Mouse (Mus musculus): ENCODE data around the gene Olfr1368. TPM values are rescaled to one million over a fixed set of nuclear protein-coding genes. Genes with fewer than 3 reads are reported as not detected.
A peak's percentile ranks its signal among the peaks of the same experiment; 100 is the strongest.

Gene Olfr1368
- polyA plus RNA-seq, 1 experiment from 2014 or later, result not detected

DNA sequence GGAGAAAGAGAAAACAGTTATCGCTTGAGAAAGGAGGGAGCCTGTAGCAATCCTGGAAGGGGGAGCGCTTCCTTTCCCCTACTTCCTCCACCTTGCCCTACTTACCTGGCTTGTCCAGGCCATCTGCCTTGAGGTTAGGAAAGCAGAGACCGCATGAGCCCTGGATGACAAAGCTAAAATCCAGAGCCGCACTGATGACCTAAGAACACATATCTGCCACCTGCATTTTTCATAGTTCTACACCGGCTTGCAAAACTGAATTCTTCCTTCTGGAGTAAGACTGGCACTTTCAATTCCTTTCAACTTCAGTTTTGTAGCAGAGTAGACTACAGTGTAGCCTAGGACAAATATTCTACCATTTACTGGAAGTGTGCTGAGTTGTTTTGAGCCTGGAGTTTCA is 32.7 kb upstream of the Olfr1368 start:
- Histone ChIP-seq H3K9me3 (ENCODE audit: control insufficient read depth, low read length) (no peaks in the 10 kb centered on the region), H3K4me2 (replicated peaks; ENCODE audit: low read depth, low read length) (no peak overlapping the region), H3K36me3 (ENCODE audit: control insufficient read depth, insufficient read depth, low read length) (peaks cover 5% of the 10 kb centered on the region; the same call in 1 of the 2 replicates), H3K4me3 (ENCODE audit: low read depth, low read length) (no peak overlapping the region), H3K27ac (ENCODE audit: low read depth, low read length) (no peak overlapping the region), H3K27me3 (ENCODE audit: control insufficient read depth, insufficient read depth, low read length) (no peaks in the 10 kb centered on the region; the same call in 1 of the 2 replicates), H3K9ac (ENCODE audit: low read depth, low read length) (no peak overlapping the region), H3K4me1 (replicated peaks; ENCODE audit: control insufficient read depth, insufficient read depth, low read length) (no peaks in the 10 kb centered on the region)
- no peak for DNase-seq (ENCODE audit: low spot score)
- 78% methylated on average over 5 of the region's 5 CpGs for WGBS
- ATAC-seq (ENCODE audit: low FRiP score), result no peak

DNA sequence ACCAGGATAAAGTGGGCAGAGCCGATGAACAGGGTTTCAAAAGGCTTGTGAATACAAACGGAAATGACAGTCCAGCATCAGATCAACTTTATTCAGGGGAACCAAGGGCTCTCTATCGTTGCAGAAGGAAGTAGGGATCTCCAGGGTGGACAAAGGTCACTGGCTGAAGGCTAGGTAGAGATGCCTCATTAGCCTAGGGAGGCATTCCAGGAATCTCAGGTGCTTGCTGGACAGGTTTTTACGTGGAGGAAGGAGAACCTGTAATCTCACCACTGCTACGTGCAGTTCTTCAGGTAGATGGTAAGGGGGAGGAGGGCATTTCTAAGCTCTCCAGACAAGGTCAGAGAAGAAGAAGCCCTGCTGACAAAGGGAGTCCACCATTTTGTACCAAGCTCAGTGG is 32.0 kb upstream of the Olfr1368 start:
- Histone ChIP-seq H3K27me3 (ENCODE audit: control insufficient read depth, insufficient read depth, low read length) (no peaks in the 10 kb centered on the region; the same call in 1 of the 2 replicates), H3K27ac (ENCODE audit: low read depth, low read length) (no peak overlapping the region), H3K4me3 (ENCODE audit: low read depth, low read length) (no peak overlapping the region), H3K4me2 (replicated peaks; ENCODE audit: low read depth, low read length) (no peak overlapping the region), H3K9ac (ENCODE audit: low read depth, low read length) (no peak overlapping the region), H3K36me3 (ENCODE audit: control insufficient read depth, insufficient read depth, low read length) (0 out of 2 replicates have a peak, but pooled peaks cover 3% of the 10 kb centered on the region), H3K4me1 (replicated peaks; ENCODE audit: control insufficient read depth, insufficient read depth, low read length) (no peaks in the 10 kb centered on the region), H3K9me3 (ENCODE audit: control insufficient read depth, low read length) (no peaks in the 10 kb centered on the region)
- 67% methylated on average over 5 of the region's 5 CpGs for WGBS
- no peak for DNase-seq (ENCODE audit: low spot score)
- no peak for ATAC-seq (ENCODE audit: low FRiP score)

DNA sequence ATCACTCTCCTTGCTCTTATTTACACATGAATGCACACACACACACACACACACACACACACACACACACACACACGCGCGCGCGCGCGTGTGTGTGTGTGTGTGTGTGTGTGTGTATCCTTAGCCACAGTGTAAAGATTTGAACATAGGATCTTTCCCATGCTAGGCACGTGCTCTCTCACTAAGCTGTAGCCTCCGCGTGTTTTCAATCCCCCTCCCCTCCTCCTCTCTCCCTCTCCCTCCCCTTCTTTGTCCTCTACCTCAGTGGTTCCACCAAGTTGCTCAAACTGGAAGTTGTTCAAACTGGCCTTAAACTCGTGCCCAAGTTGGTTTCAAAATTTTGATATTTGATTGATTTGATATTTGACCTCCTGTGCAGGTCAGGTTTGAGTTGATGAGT is 31.1 kb upstream of the Olfr1368 start:
- H3K27me3 ChIP-seq (ENCODE audit: control insufficient read depth, insufficient read depth, low read length), result no peaks in the 10 kb centered on the region; the same call in 1 of the 2 replicates
- H3K4me2 ChIP-seq (replicated peaks; ENCODE audit: low read depth, low read length), result no peak overlapping the region
- no peaks in the 10 kb centered on the region for H3K4me1 ChIP-seq (replicated peaks; ENCODE audit: control insufficient read depth, insufficient read depth, low read length)
- DNase-seq (ENCODE audit: low spot score), result no peak
- no peaks in the 10 kb centered on the region for H3K36me3 ChIP-seq (ENCODE audit: control insufficient read depth, insufficient read depth, low read length)
- H3K9ac ChIP-seq (ENCODE audit: low read depth, low read length), result no peak overlapping the region
- no peaks in the 10 kb centered on the region for H3K9me3 ChIP-seq (ENCODE audit: control insufficient read depth, low read length)
- no peak overlapping the region for H3K4me3 ChIP-seq (ENCODE audit: low read depth, low read length)
- 61% methylated on average over 8 of the region's 11 CpGs for WGBS
- H3K27ac ChIP-seq (ENCODE audit: low read depth, low read length), result no peak overlapping the region
- ATAC-seq (ENCODE audit: low FRiP score), result no peak

DNA sequence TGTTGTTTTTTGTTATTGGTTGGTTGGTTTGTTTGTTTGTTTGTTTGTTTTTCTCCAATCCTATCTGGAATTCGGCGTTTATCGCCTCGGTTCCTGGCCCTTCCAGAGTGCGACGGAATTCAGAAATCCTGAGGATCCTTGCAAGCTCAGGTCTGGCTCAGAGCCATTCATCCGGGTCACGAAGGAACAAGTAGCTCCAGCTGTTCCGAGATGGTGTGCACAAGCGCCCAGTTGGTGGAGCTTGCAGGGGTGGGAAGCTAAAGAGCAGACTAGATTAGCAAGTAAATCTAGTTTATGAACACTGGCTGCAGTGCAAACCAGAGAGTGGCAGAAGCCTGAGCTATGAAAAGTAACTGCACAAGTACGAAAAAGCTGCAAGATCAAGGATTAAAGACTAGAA is 27.4 kb upstream of the Olfr1368 start:
- DNase-seq (ENCODE audit: low spot score), result peak; percentile 77
- Histone ChIP-seq H3K36me3 (ENCODE audit: control insufficient read depth, insufficient read depth, low read length) (no peaks in the 10 kb centered on the region), H3K4me1 (replicated peaks; ENCODE audit: control insufficient read depth, insufficient read depth, low read length) (no peaks in the 10 kb centered on the region), H3K27me3 (ENCODE audit: control insufficient read depth, insufficient read depth, low read length) (no peaks in the 10 kb centered on the region; the same call in 1 of the 2 replicates), H3K27ac (ENCODE audit: low read depth, low read length) (no peak overlapping the region), H3K9ac (ENCODE audit: low read depth, low read length) (peak overlapping the region; percentile 24; the same call in 1 of the 2 replicates), H3K9me3 (ENCODE audit: control insufficient read depth, low read length) (no peaks in the 10 kb centered on the region), H3K4me2 (replicated peaks; ENCODE audit: low read depth, low read length) (peak overlapping the region; percentile 36), H3K4me3 (ENCODE audit: low read depth, low read length) (peak overlapping the region; percentile 17)
- peak; percentile 8; the same call in 1 of the 2 replicates for ATAC-seq (ENCODE audit: low FRiP score)
- WGBS, result under 1% methylated on average over 11 of the region's 11 CpGs

DNA sequence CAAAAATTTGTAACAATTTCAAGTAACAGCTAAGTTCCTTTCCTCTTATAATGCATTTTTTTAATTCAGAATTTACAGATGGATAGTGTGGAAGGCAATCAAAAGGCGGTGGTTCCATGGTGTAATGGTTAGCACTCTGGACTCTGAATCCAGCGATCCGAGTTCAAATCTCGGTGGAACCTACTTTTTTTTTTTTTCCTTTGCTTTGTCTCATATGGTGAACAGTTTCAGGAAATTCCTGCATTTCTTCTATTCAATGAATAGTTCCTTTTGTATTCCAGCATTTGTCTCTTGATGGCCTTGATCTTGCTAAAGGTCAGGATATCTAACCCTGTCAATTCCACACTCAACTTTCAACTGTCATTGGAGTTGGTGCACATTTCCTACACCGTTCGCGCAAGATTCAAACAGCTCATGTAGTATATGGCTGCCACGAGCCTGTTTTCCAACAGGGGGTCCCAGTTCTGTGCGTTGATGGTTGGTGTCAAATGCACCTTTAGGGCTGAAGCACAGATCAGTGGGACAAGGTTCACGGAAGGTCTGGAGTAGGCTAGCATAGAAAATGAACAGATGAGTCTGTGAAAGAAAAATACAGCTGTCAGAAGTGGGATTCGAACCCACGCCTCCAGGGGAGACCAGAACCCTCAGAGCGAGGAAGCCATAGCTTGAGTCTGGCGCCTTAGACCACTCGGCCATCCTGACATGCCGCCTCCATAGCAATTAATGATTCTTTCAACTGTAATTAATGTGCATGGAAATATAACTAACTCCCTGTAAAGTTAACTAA is 26.8 kb upstream of the Olfr1368 start:
- peak overlapping the region; percentile 52 for H3K4me2 ChIP-seq (replicated peaks; ENCODE audit: low read depth, low read length)
- WGBS, result under 1% methylated on average over 16 of the region's 16 CpGs
- DNase-seq (ENCODE audit: low spot score) (peak; percentile 83), ATAC-seq (ENCODE audit: low FRiP score) (peak; percentile 49)
- no peak overlapping the region for H3K9ac ChIP-seq (ENCODE audit: low read depth, low read length)
- H3K4me1 ChIP-seq (replicated peaks; ENCODE audit: control insufficient read depth, insufficient read depth, low read length), result no peaks in the 10 kb centered on the region
- H3K27ac ChIP-seq (ENCODE audit: low read depth, low read length), result no peak overlapping the region
- H3K27me3 ChIP-seq (ENCODE audit: control insufficient read depth, insufficient read depth, low read length), result no peaks in the 10 kb centered on the region; the same call in 1 of the 2 replicates
- H3K4me3 ChIP-seq (ENCODE audit: low read depth, low read length), result peak overlapping the region; percentile 41
- H3K9me3 ChIP-seq (ENCODE audit: control insufficient read depth, low read length), result no peaks in the 10 kb centered on the region
- H3K36me3 ChIP-seq (ENCODE audit: control insufficient read depth, insufficient read depth, low read length), result no peaks in the 10 kb centered on the region

DNA sequence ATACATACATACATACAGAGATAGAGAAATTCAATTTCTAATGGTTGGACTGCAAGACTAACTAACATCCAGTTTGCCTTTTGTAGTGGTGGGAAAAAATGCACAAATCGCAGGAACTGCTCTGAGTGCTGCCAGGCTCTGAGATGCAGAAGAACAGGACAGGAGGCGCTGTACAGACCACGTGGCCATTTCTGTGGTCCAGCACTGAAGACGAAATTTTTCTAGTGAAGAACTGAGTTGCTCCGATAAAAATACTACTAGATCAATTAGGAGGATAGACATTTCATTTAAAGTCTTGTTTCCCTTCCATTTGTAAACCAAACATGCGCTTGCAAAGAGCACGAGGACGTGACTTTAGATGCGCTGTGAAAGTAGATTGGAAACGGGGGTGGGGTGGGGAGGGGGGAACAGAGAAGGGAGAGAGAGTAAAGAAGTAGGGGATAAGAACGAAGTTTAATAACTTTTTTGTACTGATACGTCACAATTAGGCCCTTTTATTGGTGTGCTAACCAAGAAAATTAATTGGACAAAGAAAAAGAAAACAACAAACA is 26.0 kb upstream of the Olfr1368 start:
- no peaks in the 10 kb centered on the region for H3K36me3 ChIP-seq (ENCODE audit: control insufficient read depth, insufficient read depth, low read length)
- H3K27ac ChIP-seq (ENCODE audit: low read depth, low read length), result no peak overlapping the region
- H3K4me1 ChIP-seq (replicated peaks; ENCODE audit: control insufficient read depth, insufficient read depth, low read length), result no peaks in the 10 kb centered on the region
- no peaks in the 10 kb centered on the region; the same call in 1 of the 2 replicates for H3K27me3 ChIP-seq (ENCODE audit: control insufficient read depth, insufficient read depth, low read length)
- no peaks in the 10 kb centered on the region for H3K9me3 ChIP-seq (ENCODE audit: control insufficient read depth, low read length)
- ATAC-seq (ENCODE audit: low FRiP score) (no peak), DNase-seq (ENCODE audit: low spot score) (peak; percentile 67)
- H3K4me2 ChIP-seq (replicated peaks; ENCODE audit: low read depth, low read length), result peak overlapping the region; percentile 52
- WGBS, result under 1% methylated on average over 12 of the region's 12 CpGs
- H3K4me3 ChIP-seq (ENCODE audit: low read depth, low read length), result peak overlapping the region; percentile 41
- H3K9ac ChIP-seq (ENCODE audit: low read depth, low read length), result peak overlapping the region; percentile 24; the same call in 1 of the 2 replicates

DNA sequence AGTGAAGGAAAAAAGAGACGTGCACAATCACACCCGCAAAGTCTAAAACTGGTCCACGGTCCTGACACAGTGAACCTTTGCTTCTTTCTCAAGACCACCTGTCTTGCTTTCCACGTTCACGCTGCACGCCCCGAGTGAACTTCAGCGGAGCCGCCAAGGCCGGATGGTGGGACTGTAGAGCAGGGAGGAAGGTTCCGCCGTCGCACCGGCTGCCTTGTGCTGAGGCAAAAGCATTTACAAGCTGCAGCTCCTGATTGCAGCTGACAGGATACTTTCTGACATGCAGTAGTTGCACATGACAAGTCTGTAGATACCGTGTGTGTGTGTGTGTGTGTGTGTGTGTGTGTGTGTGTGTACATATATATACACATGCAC is 25.5 kb upstream of the Olfr1368 start:
- DNase-seq (ENCODE audit: low spot score), result peak; percentile 50
- Histone ChIP-seq H3K36me3 (ENCODE audit: control insufficient read depth, insufficient read depth, low read length) (no peaks in the 10 kb centered on the region), H3K9ac (ENCODE audit: low read depth, low read length) (0 out of 2 replicates have a peak overlapping the region, but pooled peaks have one; percentile 2), H3K9me3 (ENCODE audit: control insufficient read depth, low read length) (no peaks in the 10 kb centered on the region), H3K4me3 (ENCODE audit: low read depth, low read length) (peak overlapping the region; percentile 41), H3K4me2 (replicated peaks; ENCODE audit: low read depth, low read length) (peak overlapping the region; percentile 52), H3K27ac (ENCODE audit: low read depth, low read length) (no peak overlapping the region), H3K27me3 (ENCODE audit: control insufficient read depth, insufficient read depth, low read length) (no peaks in the 10 kb centered on the region; the same call in 1 of the 2 replicates), H3K4me1 (replicated peaks; ENCODE audit: control insufficient read depth, insufficient read depth, low read length) (no peaks in the 10 kb centered on the region)
- 5% methylated on average over 15 of the region's 15 CpGs for WGBS
- ATAC-seq (ENCODE audit: low FRiP score), result no peak

DNA sequence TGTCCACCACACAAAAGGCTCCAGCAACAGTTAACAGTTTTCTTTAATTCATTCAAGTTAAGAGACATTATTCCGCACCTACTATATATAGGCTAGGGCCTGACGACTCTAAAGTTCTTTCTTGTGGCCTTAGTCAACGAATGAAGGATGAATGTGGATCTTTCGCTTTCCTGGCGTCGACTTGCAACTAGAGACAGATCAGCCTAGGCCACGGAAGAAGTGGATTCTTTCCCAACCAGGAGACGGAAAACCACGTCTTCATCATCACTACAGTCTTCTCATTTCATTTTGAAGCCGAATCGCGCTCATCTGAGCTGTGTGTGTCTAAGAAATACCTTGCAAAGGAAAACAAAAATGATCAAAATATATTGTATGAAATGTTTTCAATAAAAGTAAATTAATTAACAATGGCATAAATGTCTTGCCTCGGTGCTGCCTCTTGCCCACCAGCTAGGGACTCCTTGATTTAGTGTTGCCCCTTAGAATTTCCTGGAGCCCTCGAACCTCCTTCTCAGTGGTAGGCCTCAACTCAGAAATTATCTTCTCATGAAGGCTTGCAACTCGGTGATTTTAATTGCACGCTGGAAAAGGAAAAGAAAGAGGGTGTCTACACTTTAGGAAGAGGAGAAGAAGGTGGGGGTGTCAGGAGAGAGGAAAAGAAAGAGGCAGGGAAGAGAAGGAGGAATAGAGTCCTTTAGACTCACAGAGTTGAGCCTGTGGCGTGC is 24.9 kb upstream of the Olfr1368 start:
- 33% methylated on average over 17 of the region's 17 CpGs for WGBS
- H3K4me3 ChIP-seq (ENCODE audit: low read depth, low read length), result peak overlapping the region; percentile 41
- DNase-seq (ENCODE audit: low spot score) (no peak), ATAC-seq (ENCODE audit: low FRiP score) (no peak)
- H3K4me1 ChIP-seq (replicated peaks; ENCODE audit: control insufficient read depth, insufficient read depth, low read length), result no peaks in the 10 kb centered on the region
- no peak overlapping the region for H3K27ac ChIP-seq (ENCODE audit: low read depth, low read length)
- peak overlapping the region; percentile 52 for H3K4me2 ChIP-seq (replicated peaks; ENCODE audit: low read depth, low read length)
- H3K27me3 ChIP-seq (ENCODE audit: control insufficient read depth, insufficient read depth, low read length), result no peaks in the 10 kb centered on the region; the same call in 1 of the 2 replicates
- no peaks in the 10 kb centered on the region for H3K36me3 ChIP-seq (ENCODE audit: control insufficient read depth, insufficient read depth, low read length)
- H3K9me3 ChIP-seq (ENCODE audit: control insufficient read depth, low read length), result no peaks in the 10 kb centered on the region
- H3K9ac ChIP-seq (ENCODE audit: low read depth, low read length), result no peak overlapping the region
